Mouse (Mus musculus) lung, postnatal 25 days (tissue): ENCODE measurements around the gene Fam131c.
A peak's percentile ranks its signal among the peaks of the same experiment; 100 is the strongest.

ENCODE experiments used
- DNase-seq: peaks from one replicate; pipeline ENCODE4 v3.0.0; 2022; ENCODE audit warnings: low spot score

Fam131c gene

GRCm38 (mm10) chr4:141367997-141368791 is at the start of gene Fam131c:
Gene Fam131c, plus strand, starts transcription at chr4:141368220.
- no peak for DNase-seq

- DNase-seq = no peak
These were observed 45.5 kb upstream of the Fam131c start for GRCm38 (mm10) chr4:141322526-141322925.

GRCm38 (mm10) chr4:141324771-141325191 is 43.2 kb upstream of the Fam131c start:
- no peak for DNase-seq

GRCm38 (mm10) chr4:141325636-141326035 is 42.4 kb upstream of the Fam131c start:
- no peak for DNase-seq

- DNase-seq = no peak
These were observed 40.9 kb upstream of the Fam131c start for GRCm38 (mm10) chr4:141327075-141327474.

- DNase-seq = no peak
These were observed 39.3 kb upstream of the Fam131c start for GRCm38 (mm10) chr4:141328742-141329141.

- DNase-seq = no peak
These were observed 38.1 kb upstream of the Fam131c start for GRCm38 (mm10) chr4:141329968-141330367.

GRCm38 (mm10) chr4:141331446-141331845 is 36.6 kb upstream of the Fam131c start:
- no peak for DNase-seq

GRCm38 (mm10) chr4:141332258-141332657 is 35.8 kb upstream of the Fam131c start:
- no peak for DNase-seq

GRCm38 (mm10) chr4:141334695-141335094 is 33.3 kb upstream of the Fam131c start:
- DNase-seq = no peak

- DNase-seq = no peak
These were observed 32.7 kb upstream of the Fam131c start for GRCm38 (mm10) chr4:141335263-141335796.

- no peak for DNase-seq
These were observed 31.8 kb upstream of the Fam131c start for GRCm38 (mm10) chr4:141336196-141336595.

- DNase-seq = no peak
These were observed 30.0 kb upstream of the Fam131c start for GRCm38 (mm10) chr4:141337986-141338385.

GRCm38 (mm10) chr4:141338853-141339252 is 29.2 kb upstream of the Fam131c start:
- DNase-seq = no peak

- DNase-seq = no peak
These were observed 26.5 kb upstream of the Fam131c start for GRCm38 (mm10) chr4:141341477-141341876.

GRCm38 (mm10) chr4:141343515-141343914 is 24.5 kb upstream of the Fam131c start:
- no peak for DNase-seq

- no peak for DNase-seq
These were observed 22.8 kb upstream of the Fam131c start for GRCm38 (mm10) chr4:141345219-141345618.

- peak; percentile 73 for DNase-seq
These were observed 20.6 kb upstream of the Fam131c start for GRCm38 (mm10) chr4:141347365-141347797.

- DNase-seq = no peak
These were observed 19.4 kb upstream of the Fam131c start for GRCm38 (mm10) chr4:141348616-141349015.

- no peak for DNase-seq
These were observed 18.0 kb upstream of the Fam131c start for GRCm38 (mm10) chr4:141350015-141350414.

- DNase-seq = no peak
These were observed 16.0 kb upstream of the Fam131c start for GRCm38 (mm10) chr4:141351972-141352371.

- DNase-seq = no peak
These were observed 15.0 kb upstream of the Fam131c start for GRCm38 (mm10) chr4:141352986-141353385.

GRCm38 (mm10) chr4:141353868-141354267 is 14.2 kb upstream of the Fam131c start:
- peak; percentile 59 for DNase-seq

GRCm38 (mm10) chr4:141357811-141358210 is 10.2 kb upstream of the Fam131c start:
- DNase-seq = no peak
